Mouse (Mus musculus): ENCODE results near the gene Ocln. TPM values are rescaled to one million over a fixed set of nuclear protein-coding genes. Genes with fewer than 3 reads are reported as not detected.

The Ocln gene
- polyA plus RNA-seq, 1 experiment from 2014 or later: 6.7 TPM

- Histone ChIP-seq H3K4me1 (no peaks in the 10 kb centered on the region), H3K27ac (replicated peaks) (no peak overlapping the region), H3K4me3 (replicated peaks) (no peak overlapping the region), H3K9ac (replicated peaks) (no peak overlapping the region), H3K36me3 (no peaks in the 10 kb centered on the region), H3K4me2 (no peak overlapping the region), H3K9me3 (replicated peaks) (no peaks in the 10 kb centered on the region), H3K27me3 (replicated peaks) (no peaks in the 10 kb centered on the region)
- no peak for ATAC-seq (ENCODE audit: low FRiP score)
- WGBS: 75% methylated on average over 2 of the region's 2 CpGs
Measured at GRCm38 (mm10) chr13:100575950-100576349, 23.4 kb upstream of the Ocln start.

DNA sequence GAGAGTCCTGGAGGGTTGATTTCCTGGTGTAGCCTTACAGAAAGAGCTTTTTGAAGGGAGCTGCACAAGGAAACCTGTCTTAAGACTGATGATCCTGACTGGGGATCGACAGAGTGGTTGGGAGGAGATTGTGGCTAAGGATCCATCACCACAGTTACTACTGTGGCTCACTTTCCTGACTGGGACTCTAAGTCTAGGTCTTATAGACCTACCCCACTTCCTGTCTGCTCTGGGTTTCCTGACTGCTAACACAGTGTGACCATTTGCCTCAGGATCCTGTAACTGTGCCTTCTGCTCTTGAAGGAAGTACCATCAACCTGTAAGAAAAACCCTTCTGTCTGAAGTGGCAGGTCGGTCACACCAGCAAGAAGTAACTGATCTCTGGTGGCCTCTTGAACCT is 18.2 kb upstream of the Ocln start:
- no peak overlapping the region for H3K27ac ChIP-seq (replicated peaks)
- 83% methylated on average over 2 of the region's 2 CpGs for WGBS
- no peak overlapping the region for H3K4me3 ChIP-seq (replicated peaks)
- no peaks in the 10 kb centered on the region for H3K9me3 ChIP-seq (replicated peaks)
- no peaks in the 10 kb centered on the region for H3K4me1 ChIP-seq
- ATAC-seq (ENCODE audit: low FRiP score): no peak
- H3K4me2 ChIP-seq: no peak overlapping the region
- no peaks in the 10 kb centered on the region for H3K36me3 ChIP-seq
- no peak overlapping the region for H3K9ac ChIP-seq (replicated peaks)
- H3K27me3 ChIP-seq (replicated peaks): no peaks in the 10 kb centered on the region

DNA sequence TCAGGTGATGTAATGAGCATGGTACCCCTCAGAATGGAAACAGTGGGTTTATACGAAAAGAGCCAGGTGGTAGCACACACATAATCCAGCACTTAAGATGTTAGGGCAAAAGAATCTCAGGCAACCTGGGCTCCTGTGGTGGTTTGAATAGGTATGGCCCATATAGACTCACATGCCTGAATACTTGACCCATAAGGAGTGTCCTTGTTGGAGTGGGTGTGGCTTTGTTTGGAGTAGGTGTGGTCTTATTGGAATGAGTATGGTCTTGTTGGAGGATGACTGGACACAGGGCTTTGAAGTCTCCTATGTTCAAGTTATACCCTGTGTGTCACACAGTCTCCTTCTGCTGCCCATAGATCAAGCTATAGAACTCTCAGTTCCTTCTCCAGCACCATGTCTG is 15.8 kb upstream of the Ocln start:
- Histone ChIP-seq H3K9ac (replicated peaks) (no peak overlapping the region), H3K27me3 (replicated peaks) (no peaks in the 10 kb centered on the region), H3K4me2 (no peak overlapping the region), H3K4me1 (no peaks in the 10 kb centered on the region), H3K4me3 (replicated peaks) (no peak overlapping the region), H3K27ac (replicated peaks) (no peak overlapping the region), H3K36me3 (no peaks in the 10 kb centered on the region), H3K9me3 (replicated peaks) (no peaks in the 10 kb centered on the region)
- 100% methylated on average over 1 of the region's 1 CpGs for WGBS
- ATAC-seq (ENCODE audit: low FRiP score): no peak

- Histone ChIP-seq H3K27ac (replicated peaks) (no peak overlapping the region), H3K27me3 (replicated peaks) (no peaks in the 10 kb centered on the region; the same call in 1 of the 2 replicates), H3K4me3 (replicated peaks) (no peak overlapping the region), H3K4me2 (no peak overlapping the region), H3K9me3 (replicated peaks) (no peaks in the 10 kb centered on the region), H3K36me3 (no peaks in the 10 kb centered on the region), H3K9ac (replicated peaks) (no peak overlapping the region), H3K4me1 (no peaks in the 10 kb centered on the region)
- WGBS: 76% methylated on average over 9 of the region's 9 CpGs
- no peak for ATAC-seq (ENCODE audit: low FRiP score)
Measured at GRCm38 (mm10) chr13:100559449-100559848, 6.9 kb upstream of the Ocln start.

DNA sequence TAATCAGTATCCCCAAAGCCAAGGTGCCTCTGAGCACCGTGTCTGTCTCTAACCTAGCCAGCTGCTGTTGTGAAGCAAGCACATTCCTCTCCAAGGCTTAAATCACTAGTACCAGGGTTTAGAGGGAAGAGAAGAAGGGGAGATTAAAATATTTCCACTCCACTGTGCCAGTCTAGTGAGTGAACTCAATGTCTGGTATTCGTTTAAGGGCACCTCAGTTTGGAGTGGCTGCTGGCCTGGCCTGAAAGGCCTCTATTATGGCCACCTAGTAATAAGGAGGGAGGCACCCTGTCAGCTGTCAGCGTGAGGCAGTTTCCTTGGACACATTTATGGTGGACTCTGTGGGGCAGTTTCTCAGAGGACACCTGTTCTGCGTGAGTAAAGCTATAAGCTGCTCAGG is 4.5 kb upstream of the Ocln start:
- peaks cover 20% of the 10 kb centered on the region for H3K27me3 ChIP-seq (replicated peaks)
- no peak overlapping the region for H3K9ac ChIP-seq (replicated peaks)
- H3K27ac ChIP-seq (replicated peaks): no peak overlapping the region
- H3K4me1 ChIP-seq: peaks cover 13% of the 10 kb centered on the region
- no peak for ATAC-seq (ENCODE audit: low FRiP score)
- no peaks in the 10 kb centered on the region for H3K36me3 ChIP-seq
- WGBS: 50% methylated on average over 4 of the region's 4 CpGs
- no peaks in the 10 kb centered on the region for H3K9me3 ChIP-seq (replicated peaks)
- no peak overlapping the region for H3K4me2 ChIP-seq
- no peak overlapping the region for H3K4me3 ChIP-seq (replicated peaks)

GRCm38 (mm10) chr13:100553042-100553437 is 522 bp upstream of the Ocln start:
- peak overlapping the region; percentile 68 for H3K4me3 ChIP-seq (replicated peaks)
- H3K4me2 ChIP-seq: peak overlapping the region; percentile 100
- H3K4me1 ChIP-seq: peaks cover 23% of the 10 kb centered on the region
- H3K27me3 ChIP-seq (replicated peaks): peaks cover 48% of the 10 kb centered on the region
- 4% methylated on average over 12 of the region's 12 CpGs for WGBS
- peak overlapping the region; percentile 52 for H3K9ac ChIP-seq (replicated peaks)
- no peak overlapping the region for H3K27ac ChIP-seq (replicated peaks)
- H3K9me3 ChIP-seq (replicated peaks): no peaks in the 10 kb centered on the region
- no peaks in the 10 kb centered on the region for H3K36me3 ChIP-seq
- ATAC-seq (ENCODE audit: low FRiP score): no peak; the same call in 1 of the 2 replicates

- Histone ChIP-seq H3K4me1 (peaks cover 23% of the 10 kb centered on the region), H3K9me3 (replicated peaks) (no peaks in the 10 kb centered on the region), H3K27ac (replicated peaks) (no peak overlapping the region), H3K4me2 (peak overlapping the region; percentile 100), H3K27me3 (replicated peaks) (peaks cover 48% of the 10 kb centered on the region), H3K4me3 (replicated peaks) (peak overlapping the region; percentile 68), H3K36me3 (no peaks in the 10 kb centered on the region), H3K9ac (replicated peaks) (peak overlapping the region; percentile 52)
- WGBS: 0% methylated on average over 35 of the region's 35 CpGs
- peak; percentile 68 for ATAC-seq (ENCODE audit: low FRiP score)
Measured at GRCm38 (mm10) chr13:100552009-100552368, 529 bp downstream of the Ocln start.

DNA sequence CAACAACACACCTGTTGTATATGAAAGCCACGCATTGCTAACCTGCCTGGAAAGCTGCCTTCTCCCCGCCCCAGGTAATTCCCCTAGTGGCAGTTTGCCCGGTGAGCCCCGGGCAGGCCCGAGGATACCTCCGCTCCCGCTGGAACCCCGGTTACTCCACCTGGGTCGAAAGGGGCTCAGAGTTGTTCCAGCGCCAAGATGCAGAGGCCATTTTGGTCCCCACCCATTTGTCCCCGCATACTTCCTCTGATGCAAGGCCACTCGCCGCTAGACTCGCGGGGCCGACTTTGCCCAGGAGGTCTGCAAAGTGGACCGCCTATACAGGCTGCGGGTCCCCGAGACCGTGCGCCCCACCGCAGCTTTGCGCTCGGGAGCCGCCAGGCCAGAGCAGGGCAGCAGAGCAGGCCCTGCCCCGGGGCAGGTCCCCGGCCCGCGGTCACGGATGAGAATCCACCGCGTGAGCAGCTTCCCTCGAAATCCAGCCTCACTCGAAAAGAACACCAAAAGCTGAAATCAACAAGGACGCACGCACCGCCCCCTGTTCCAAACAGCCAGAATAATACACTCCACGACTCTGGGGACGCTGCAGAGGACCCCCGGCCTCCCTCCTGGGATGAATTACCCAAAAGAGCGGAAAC is 1.0 kb downstream of the Ocln start:
- Histone ChIP-seq H3K27ac (replicated peaks) (no peak overlapping the region), H3K4me1 (peaks cover 23% of the 10 kb centered on the region), H3K36me3 (no peaks in the 10 kb centered on the region), H3K27me3 (replicated peaks) (peaks cover 48% of the 10 kb centered on the region), H3K9ac (replicated peaks) (peak overlapping the region; percentile 52), H3K4me3 (replicated peaks) (peak overlapping the region; percentile 68), H3K4me2 (peak overlapping the region; percentile 100), H3K9me3 (replicated peaks) (no peaks in the 10 kb centered on the region)
- ATAC-seq (ENCODE audit: low FRiP score): peak; percentile 42; the same call in 1 of the 2 replicates
- 1% methylated on average over 41 of the region's 41 CpGs for WGBS

DNA sequence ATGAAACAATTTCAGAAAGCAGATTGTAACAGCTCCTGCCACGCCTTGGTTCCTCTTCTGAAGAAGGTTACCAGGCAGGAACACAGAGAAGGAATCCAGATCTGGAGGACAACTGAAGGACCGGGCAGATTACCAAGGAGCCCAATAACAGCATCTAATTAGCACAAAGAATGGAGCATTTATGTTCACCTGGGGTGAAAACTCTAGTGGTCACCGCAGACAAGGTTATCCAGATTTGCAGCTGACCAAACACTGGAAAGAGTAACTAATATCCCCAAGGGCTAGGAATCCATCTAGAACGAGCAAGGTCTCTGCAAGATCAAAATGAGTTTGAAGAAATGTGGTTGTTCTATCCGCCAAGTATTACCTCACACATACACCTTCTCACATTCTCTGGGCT is 5.2 kb downstream of the Ocln start:
- Histone ChIP-seq H3K27me3 (replicated peaks) (peaks cover 30% of the 10 kb centered on the region), H3K9me3 (replicated peaks) (no peaks in the 10 kb centered on the region), H3K4me2 (no peak overlapping the region), H3K27ac (replicated peaks) (no peak overlapping the region), H3K36me3 (no peaks in the 10 kb centered on the region), H3K9ac (replicated peaks) (no peak overlapping the region), H3K4me1 (peaks cover 11% of the 10 kb centered on the region), H3K4me3 (replicated peaks) (no peak overlapping the region)
- WGBS: 84% methylated on average over 5 of the region's 5 CpGs
- ATAC-seq (ENCODE audit: low FRiP score): no peak

- WGBS: 78% methylated on average over 3 of the region's 3 CpGs
- H3K4me1 ChIP-seq: no peaks in the 10 kb centered on the region
- H3K4me3 ChIP-seq (replicated peaks): no peak overlapping the region
- H3K27me3 ChIP-seq (replicated peaks): peaks cover 13% of the 10 kb centered on the region
- no peaks in the 10 kb centered on the region for H3K36me3 ChIP-seq
- ATAC-seq (ENCODE audit: low FRiP score): no peak
- H3K4me2 ChIP-seq: no peak overlapping the region
- no peak overlapping the region for H3K27ac ChIP-seq (replicated peaks)
- no peak overlapping the region for H3K9ac ChIP-seq (replicated peaks)
- H3K9me3 ChIP-seq (replicated peaks): no peaks in the 10 kb centered on the region
Measured at GRCm38 (mm10) chr13:100545510-100545909, 7.0 kb downstream of the Ocln start.

DNA sequence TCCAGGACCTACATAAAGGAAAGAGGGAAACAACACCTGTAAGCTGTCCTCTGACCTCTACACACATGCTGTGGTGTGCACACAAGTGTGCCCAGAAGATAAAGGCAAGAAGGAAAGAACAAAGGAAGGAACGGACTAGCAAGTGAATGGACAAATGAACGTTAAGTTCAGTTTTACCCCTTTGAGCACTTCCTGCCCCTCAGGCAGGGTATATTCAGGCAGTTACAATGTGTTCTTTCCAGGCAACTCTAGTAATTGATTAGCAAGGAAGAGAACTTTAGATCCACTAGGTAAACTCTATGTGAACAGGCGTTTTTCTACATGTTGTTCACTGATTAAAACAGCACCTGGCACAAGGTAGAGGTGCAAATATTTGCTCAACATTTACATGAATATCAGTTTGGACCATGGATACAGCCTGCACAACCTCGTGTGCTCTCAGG is 8.3 kb downstream of the Ocln start:
- ATAC-seq (ENCODE audit: low FRiP score): no peak
- 78% methylated on average over 4 of the region's 4 CpGs for WGBS
- Histone ChIP-seq H3K27me3 (replicated peaks) (0 out of 2 replicates have a peak, but pooled peaks cover 3% of the 10 kb centered on the region), H3K4me2 (no peak overlapping the region), H3K27ac (replicated peaks) (no peak overlapping the region), H3K36me3 (no peaks in the 10 kb centered on the region), H3K9me3 (replicated peaks) (no peaks in the 10 kb centered on the region), H3K4me3 (replicated peaks) (no peak overlapping the region), H3K9ac (replicated peaks) (no peak overlapping the region), H3K4me1 (no peaks in the 10 kb centered on the region)

DNA sequence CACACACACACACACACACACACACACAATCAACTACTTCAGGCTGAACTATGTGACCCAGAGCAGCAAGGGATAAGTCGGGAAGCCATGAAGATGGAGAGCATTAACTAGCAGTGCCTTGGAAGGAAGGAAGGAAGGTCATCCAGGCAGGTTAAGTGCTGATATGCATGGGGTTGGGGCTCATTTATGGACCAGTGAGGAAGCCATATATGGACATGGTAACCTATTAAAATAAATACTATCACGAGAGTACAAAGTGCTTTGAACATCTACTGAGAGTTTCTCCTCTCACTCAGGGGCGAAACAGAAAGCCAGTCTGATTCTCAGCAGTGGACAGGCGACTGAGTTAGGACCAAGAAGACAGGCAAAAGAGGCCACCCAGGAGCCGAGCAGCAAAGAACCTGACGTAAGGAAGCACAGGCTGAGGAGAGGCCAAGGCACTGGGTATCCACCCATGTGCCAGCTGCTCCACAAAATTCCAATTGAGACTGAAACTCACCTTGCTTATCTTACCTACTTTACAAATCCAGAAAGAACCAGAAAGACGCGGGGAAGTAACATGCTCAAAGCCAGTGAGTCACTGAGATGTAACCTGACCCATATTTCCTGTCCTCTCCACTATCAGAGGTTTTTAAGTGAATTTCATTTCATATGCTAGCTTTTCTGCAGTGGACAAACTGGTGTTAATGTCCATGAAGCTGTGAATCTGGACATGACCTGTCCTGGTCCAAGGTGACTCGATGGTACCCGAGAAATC is 9.3 kb downstream of the Ocln start:
- H3K4me1 ChIP-seq: no peaks in the 10 kb centered on the region
- no peak overlapping the region for H3K9ac ChIP-seq (replicated peaks)
- H3K27ac ChIP-seq (replicated peaks): no peak overlapping the region
- H3K27me3 ChIP-seq (replicated peaks): no peaks in the 10 kb centered on the region
- H3K9me3 ChIP-seq (replicated peaks): no peaks in the 10 kb centered on the region
- H3K4me3 ChIP-seq (replicated peaks): no peak overlapping the region
- no peak overlapping the region for H3K4me2 ChIP-seq
- ATAC-seq (ENCODE audit: low FRiP score): no peak
- 86% methylated on average over 10 of the region's 10 CpGs for WGBS
- no peaks in the 10 kb centered on the region for H3K36me3 ChIP-seq

All from neural tube, embryonic 15.5 days (tissue).